Mouse (Mus musculus) bone marrow macrophage, adult 2 months (primary cell): ENCODE measurements around the gene Spock1. TPM values are rescaled to one million over a fixed set of nuclear protein-coding genes. Genes with fewer than 3 reads are reported as not detected.

Experiments used
- H3K27ac ChIP-seq: 2 replicates; pipeline ENCODE4 v1.5.1; 2012; ENCODE audit warnings: low read depth, low read length; ENCODE audit not compliant: insufficient read depth
- H3K4me1 ChIP-seq: 2 replicates; pipeline ENCODE4 v1.6.1; 2012; ENCODE audit warnings: low read length; ENCODE audit not compliant: control insufficient read depth, insufficient read depth
- H3K4me3 ChIP-seq: 2 replicates; pipeline ENCODE4 v1.5.1; 2012; ENCODE audit warnings: mild to moderate bottlenecking, low read length, moderate library complexity; ENCODE audit not compliant: insufficient read depth
- CTCF ChIP-seq: IDR thresholded peaks from 2 replicates; pipeline ENCODE4 v1.5.1; 2012; ENCODE audit warnings: low read depth, mild to moderate bottlenecking, low read length, moderate library complexity
- POLR2A ChIP-seq: IDR thresholded peaks from 2 replicates; pipeline ENCODE4 v1.6.1; 2012; ENCODE audit warnings: mild to moderate bottlenecking, low read depth, low read length, borderline replicate concordance
- polyA plus RNA-seq: library from polyadenylated mRNA; stranded (reverse); fragments of >200 nt; gene quantifications from 2 replicates; pipeline ENCODE4 v1.2.4, GENCODE M21; 2012; ENCODE audit not compliant: missing spikeins, insufficient read depth, insufficient read length

Spock1 gene
- polyA plus RNA-seq, 1 experiment, result not detected

DNA sequence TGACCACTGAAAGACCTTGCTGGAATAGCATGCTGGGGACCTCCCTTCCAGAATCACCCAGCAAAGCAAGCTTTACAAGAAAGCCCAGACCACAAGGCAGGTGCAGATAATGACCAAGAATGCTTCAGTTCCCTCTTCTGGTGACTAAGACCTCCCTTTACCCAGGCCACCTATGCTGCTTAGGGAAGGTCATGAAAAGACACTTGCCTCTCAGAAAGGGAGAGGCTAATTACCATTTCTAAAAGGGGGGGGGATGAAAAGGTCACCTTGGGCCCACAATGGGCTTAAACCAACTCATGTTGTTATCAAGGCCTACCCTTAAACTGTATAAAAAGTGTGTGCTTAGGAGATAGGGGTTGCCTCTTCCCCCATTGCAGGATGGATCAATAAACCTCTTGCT lies 382.2 kb downstream of the Spock1 start:
- no peaks in the 10 kb centered on the region for H3K4me1 ChIP-seq
- H3K27ac ChIP-seq, result no peak overlapping the region
- no peak overlapping the region for H3K4me3 ChIP-seq
- TF ChIP-seq CTCF, result no peak
- no peak for TF ChIP-seq POLR2A

DNA sequence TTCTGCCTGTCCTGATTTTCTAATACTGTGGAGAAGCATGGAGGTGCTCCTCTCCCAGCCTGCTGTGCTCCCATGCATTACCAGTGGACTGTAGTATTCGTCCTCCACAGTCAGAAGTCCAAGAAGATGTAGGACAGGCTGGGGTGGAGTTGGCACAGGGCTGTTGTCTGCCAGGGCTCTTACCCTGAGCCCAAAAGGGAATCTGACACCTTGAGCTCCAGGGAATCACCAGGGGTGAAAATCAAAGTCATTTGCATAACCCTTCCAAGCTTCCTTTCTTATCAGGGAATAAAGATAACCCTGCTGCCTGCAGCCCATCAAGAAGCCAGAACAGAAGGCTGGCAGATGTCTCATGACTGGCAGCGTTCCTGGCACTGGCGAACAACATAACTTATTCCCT lies 383.6 kb downstream of the Spock1 start:
- Histone ChIP-seq H3K27ac (no peak overlapping the region), H3K4me3 (no peak overlapping the region), H3K4me1 (no peaks in the 10 kb centered on the region)
- TF ChIP-seq CTCF (no peak), POLR2A (no peak)

DNA sequence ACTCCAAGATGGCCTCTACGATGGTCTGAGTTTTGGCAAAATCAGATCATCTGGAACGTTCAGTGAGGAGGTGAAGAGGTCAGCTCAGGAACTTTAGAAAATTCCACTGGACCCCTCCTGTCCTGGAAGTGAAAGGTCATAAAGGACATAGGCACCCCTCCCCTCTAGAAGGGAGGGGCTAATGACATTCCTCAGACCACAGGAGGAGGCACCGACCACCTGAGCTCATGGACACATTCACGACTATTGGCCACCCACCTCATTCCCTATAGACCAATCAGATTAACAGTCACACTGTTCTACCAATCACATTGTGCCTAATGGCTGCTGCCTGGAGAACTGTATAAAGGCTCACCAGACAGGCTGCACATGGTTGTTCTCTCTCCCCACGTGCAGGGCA lies 384.8 kb downstream of the Spock1 start:
- Histone ChIP-seq H3K27ac (no peak overlapping the region), H3K4me1 (no peaks in the 10 kb centered on the region)
- TF ChIP-seq POLR2A (no peak), CTCF (no peak)

DNA sequence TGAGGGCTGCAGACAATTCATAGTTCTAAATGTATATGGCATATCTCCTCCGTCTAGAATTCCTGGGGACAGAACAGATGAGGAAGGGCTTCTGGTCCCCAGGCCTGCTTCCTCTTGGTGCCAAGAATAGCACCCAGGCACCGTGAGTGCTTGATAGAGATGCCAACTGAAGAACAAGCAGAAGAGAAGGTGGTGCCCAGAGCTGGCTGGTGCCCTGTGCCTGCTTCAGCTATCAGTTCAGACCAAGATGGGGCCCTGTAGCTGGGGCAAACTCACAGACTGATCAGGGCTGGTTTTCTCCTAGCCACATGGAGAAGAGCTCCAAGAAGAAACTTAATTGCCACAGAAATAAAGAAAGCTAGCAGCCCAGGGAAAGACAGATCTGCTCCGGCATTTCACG lies 385.8 kb downstream of the Spock1 start:
- H3K4me1 ChIP-seq, result no peaks in the 10 kb centered on the region
- TF ChIP-seq POLR2A, result no peak
- no peak for TF ChIP-seq CTCF
- no peak overlapping the region for H3K27ac ChIP-seq
- H3K4me3 ChIP-seq, result no peak overlapping the region

More for the DNA sequence above, 384.8 kb downstream of the Spock1 start:
- H3K4me3 ChIP-seq, result no peak overlapping the region

DNA sequence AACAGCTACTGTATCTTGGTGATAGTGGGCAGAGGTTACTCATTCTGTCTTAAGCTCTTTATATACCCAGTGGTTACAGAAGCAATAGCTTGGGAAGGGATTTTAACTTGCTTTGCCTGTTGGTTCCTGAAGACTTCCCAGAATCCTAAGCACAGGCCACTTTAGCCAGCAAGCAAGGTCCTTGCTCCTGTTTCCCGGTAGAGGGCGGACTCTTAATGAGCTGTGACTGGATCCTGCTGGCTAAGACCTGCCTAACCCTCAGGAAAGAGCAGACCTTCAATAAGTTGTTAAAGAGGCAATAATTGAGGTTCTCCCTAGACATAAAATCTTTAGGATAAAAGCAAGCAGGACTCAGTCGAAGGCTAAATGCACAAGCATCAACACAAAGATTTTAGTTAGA lies 387.0 kb downstream of the Spock1 start:
- Histone ChIP-seq H3K4me1 (no peaks in the 10 kb centered on the region), H3K4me3 (no peak overlapping the region), H3K27ac (no peak overlapping the region)
- TF ChIP-seq CTCF (no peak), POLR2A (no peak)

DNA sequence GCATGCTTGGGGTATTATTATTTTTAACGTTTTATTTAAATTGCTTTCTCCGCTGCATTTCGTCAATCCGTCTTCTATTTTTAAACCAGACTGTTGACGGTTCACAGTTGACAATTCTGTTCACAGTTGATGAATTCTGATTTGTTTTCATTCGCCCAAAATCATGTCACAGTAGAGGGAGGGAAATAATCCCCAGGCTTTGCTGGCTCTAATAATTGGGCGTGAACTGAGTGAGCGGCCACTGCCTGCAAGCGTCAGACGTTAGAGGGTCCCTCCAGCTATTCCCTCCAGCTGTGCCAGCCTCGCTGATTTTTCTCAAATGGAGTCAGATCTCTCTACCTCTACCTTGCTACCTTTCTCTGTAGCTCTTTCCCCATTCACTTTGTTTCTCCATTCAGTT lies 388.3 kb downstream of the Spock1 start:
- no peak for TF ChIP-seq POLR2A
- TF ChIP-seq CTCF, result no peak

DNA sequence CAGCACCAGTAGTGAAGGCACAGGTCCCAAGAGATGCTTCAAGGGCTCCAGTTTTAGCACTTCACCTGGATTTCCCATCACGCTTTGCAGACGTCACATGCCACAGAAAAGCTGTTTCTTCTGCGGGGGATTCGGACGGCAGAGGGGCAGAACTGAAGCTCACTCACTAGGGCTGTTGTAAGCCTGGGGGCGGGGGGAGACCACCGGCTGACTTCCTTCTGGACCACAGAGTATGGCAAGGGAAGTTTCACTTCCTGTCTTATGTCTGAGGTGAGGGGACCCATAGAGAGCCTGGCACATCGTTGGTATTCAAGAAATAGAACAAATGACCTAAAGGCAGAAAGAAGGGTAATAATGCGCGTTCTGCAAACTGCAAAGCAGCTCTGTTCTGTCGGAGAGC lies 392.4 kb downstream of the Spock1 start:
- TF ChIP-seq CTCF, result no peak
- no peak for TF ChIP-seq POLR2A
- H3K27ac ChIP-seq, result no peak overlapping the region
- H3K4me1 ChIP-seq, result no peaks in the 10 kb centered on the region
- H3K4me3 ChIP-seq, result no peak overlapping the region

More for the DNA sequence above, 388.3 kb downstream of the Spock1 start:
- Histone ChIP-seq H3K27ac (no peak overlapping the region), H3K4me1 (no peaks in the 10 kb centered on the region), H3K4me3 (no peak overlapping the region)

DNA sequence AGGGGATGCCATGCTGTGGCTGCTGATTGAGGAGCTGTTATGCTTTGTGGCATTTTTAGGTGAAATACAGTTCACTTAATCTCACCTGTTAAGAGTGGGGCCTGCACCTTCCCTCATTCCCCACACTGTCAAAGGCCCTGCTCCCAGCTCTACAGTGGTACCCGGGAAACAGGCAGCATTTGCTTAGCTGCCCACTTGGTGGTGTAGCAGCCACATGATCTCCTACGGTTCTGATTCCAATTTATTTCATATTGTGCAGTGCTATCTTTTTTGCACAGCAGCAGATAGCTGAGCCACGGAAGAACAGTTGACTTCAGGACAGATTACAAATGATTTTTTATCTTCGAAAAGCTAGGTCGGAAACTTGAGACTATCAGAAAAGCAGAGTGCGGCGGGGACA lies 406.6 kb downstream of the Spock1 start:
- no peak for TF ChIP-seq CTCF
- TF ChIP-seq POLR2A, result no peak
- H3K27ac ChIP-seq, result no peak overlapping the region
- no peak overlapping the region for H3K4me3 ChIP-seq
- no peaks in the 10 kb centered on the region for H3K4me1 ChIP-seq

DNA sequence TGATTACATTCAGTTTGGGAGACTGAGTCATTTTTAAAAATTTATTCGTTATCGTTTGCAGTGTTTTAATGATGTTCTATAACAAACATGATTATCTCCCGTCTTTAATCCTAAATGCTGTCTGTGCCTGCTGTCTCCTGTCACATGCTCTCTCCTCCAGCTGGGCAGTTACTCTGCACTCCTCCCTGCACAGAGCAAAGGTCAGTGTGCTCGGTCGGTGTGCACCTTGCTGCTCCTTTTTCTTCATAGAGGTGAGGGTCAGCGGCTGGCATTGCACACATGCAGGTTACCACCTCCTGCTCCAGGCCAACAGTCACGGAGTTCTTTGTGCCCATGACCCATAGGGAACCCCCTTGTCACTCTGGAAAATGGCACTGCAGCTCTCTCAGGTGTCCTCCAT lies 411.4 kb downstream of the Spock1 start:
- Histone ChIP-seq H3K4me1 (no peaks in the 10 kb centered on the region), H3K4me3 (no peak overlapping the region), H3K27ac (no peak overlapping the region)
- TF ChIP-seq POLR2A (no peak), CTCF (no peak)

DNA sequence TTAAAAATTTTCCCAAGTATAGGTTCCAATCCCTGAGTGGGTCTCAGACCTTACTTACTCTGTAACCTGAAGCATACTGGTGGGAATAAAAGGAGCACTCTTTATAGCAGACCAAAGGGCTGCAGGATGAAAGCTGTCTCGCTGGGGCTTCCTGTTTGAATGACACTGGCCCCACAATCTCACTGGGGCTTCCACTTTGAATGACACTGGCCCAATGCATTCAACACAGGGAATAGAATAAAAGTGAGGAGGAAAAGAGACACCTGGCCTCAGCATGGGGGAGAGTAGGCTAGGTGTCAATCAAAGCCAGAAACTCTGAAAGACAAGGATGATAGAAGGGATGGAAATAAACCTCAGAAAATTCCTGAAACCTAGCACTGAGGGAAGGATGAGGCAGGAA lies 413.3 kb downstream of the Spock1 start:
- no peak overlapping the region for H3K27ac ChIP-seq
- TF ChIP-seq CTCF (no peak), POLR2A (no peak)
- H3K4me3 ChIP-seq, result no peak overlapping the region
- no peaks in the 10 kb centered on the region for H3K4me1 ChIP-seq

DNA sequence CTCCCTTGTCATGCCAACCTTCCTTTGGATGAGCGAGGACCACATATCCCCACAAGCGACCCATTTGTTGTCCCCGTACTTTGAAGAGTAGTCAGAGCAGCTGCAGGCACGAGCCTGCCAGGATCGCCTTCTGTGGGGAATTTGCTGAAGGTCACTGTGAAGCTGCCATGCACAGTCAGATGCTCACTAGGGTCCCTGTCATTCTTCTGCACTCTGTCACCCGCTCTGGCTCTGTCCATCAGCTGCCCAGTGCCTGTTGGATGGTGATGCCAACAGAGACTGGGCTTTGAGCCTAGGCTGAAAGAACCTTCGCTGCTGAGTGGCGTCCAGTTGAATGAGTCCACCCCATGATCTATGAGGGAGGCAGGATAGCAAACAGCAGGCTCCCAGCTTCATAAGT lies 419.2 kb downstream of the Spock1 start:
- no peak overlapping the region for H3K27ac ChIP-seq
- no peak overlapping the region for H3K4me3 ChIP-seq
- TF ChIP-seq CTCF (no peak), POLR2A (no peak)
- H3K4me1 ChIP-seq, result no peaks in the 10 kb centered on the region
